Mouse (Mus musculus): ENCODE results near the gene Atl1. TPM values are rescaled to one million over a fixed set of nuclear protein-coding genes. Genes with fewer than 3 reads are reported as not detected.
A peak's percentile ranks its signal among the peaks of the same experiment; 100 is the strongest.

The Atl1 gene
- polyA plus RNA-seq, 1 experiment from 2014 or later, result 129 TPM

GRCm38 (mm10) chr12:69888345-69888744 lies 4.1 kb upstream of the Atl1 start:
- Histone ChIP-seq H3K9ac (replicated peaks) (no peak overlapping the region), H3K27me3 (no peaks in the 10 kb centered on the region), H3K27ac (no peak overlapping the region), H3K36me3 (peaks cover 2% of the 10 kb centered on the region; the same call in 1 of the 2 replicates), H3K9me3 (no peaks in the 10 kb centered on the region), H3K4me2 (replicated peaks) (no peak overlapping the region), H3K4me1 (replicated peaks) (peaks cover 37% of the 10 kb centered on the region), H3K4me3 (replicated peaks) (no peak overlapping the region)
- WGBS, result 81% methylated on average over 1 of the region's 1 CpGs
- no peak for ATAC-seq

GRCm38 (mm10) chr12:69890051-69890450 lies 2.4 kb upstream of the Atl1 start:
- no peaks in the 10 kb centered on the region for H3K9me3 ChIP-seq
- no peak overlapping the region; the same call in 1 of the 2 replicates for H3K27ac ChIP-seq
- peak overlapping the region; percentile 75 for H3K4me2 ChIP-seq (replicated peaks)
- peaks cover 40% of the 10 kb centered on the region for H3K4me1 ChIP-seq (replicated peaks)
- ATAC-seq, result no peak
- H3K9ac ChIP-seq (replicated peaks), result peak overlapping the region; percentile 25; the same call in 1 of the 2 replicates
- H3K27me3 ChIP-seq, result no peaks in the 10 kb centered on the region
- H3K36me3 ChIP-seq, result peaks cover 2% of the 10 kb centered on the region; the same call in 1 of the 2 replicates
- 26% methylated on average over 6 of the region's 6 CpGs for WGBS
- H3K4me3 ChIP-seq (replicated peaks), result peak overlapping the region; percentile 92

GRCm38 (mm10) chr12:69890476-69890875 lies 1.9 kb upstream of the Atl1 start:
- 21% methylated on average over 5 of the region's 5 CpGs for WGBS
- H3K9ac ChIP-seq (replicated peaks), result peak overlapping the region; percentile 49; the same call in 1 of the 2 replicates

GRCm38 (mm10) chr12:69891721-69892120 lies 693 bp upstream of the Atl1 start:
- 47% methylated on average over 3 of the region's 3 CpGs for WGBS
- H3K9me3 ChIP-seq, result no peaks in the 10 kb centered on the region
- H3K27me3 ChIP-seq, result no peaks in the 10 kb centered on the region
- no peak for ATAC-seq
- H3K9ac ChIP-seq (replicated peaks), result peak overlapping the region; percentile 96
- H3K4me3 ChIP-seq (replicated peaks), result peak overlapping the region; percentile 92
- H3K27ac ChIP-seq, result 0 out of 2 replicates have a peak overlapping the region, but pooled peaks have one; percentile 96
- peak overlapping the region; percentile 75 for H3K4me2 ChIP-seq (replicated peaks)
- H3K4me1 ChIP-seq (replicated peaks), result peaks cover 40% of the 10 kb centered on the region
- H3K36me3 ChIP-seq, result no peaks in the 10 kb centered on the region

More at GRCm38 (mm10) chr12:69890476-69890875, 1.9 kb upstream of the Atl1 start:
- Histone ChIP-seq H3K4me3 (replicated peaks) (peak overlapping the region; percentile 92), H3K27ac (no peak overlapping the region), H3K4me2 (replicated peaks) (peak overlapping the region; percentile 75), H3K36me3 (peaks cover 2% of the 10 kb centered on the region; the same call in 1 of the 2 replicates), H3K27me3 (no peaks in the 10 kb centered on the region), H3K9me3 (no peaks in the 10 kb centered on the region), H3K4me1 (replicated peaks) (peaks cover 40% of the 10 kb centered on the region)
- ATAC-seq, result no peak

GRCm38 (mm10) chr12:69893927-69894326 lies 1.5 kb downstream of the Atl1 start:
- ATAC-seq, result no peak
- H3K4me2 ChIP-seq (replicated peaks), result no peak overlapping the region

GRCm38 (mm10) chr12:69895046-69895445 lies 2.6 kb downstream of the Atl1 start:
- peaks cover 23% of the 10 kb centered on the region for H3K4me1 ChIP-seq (replicated peaks)
- H3K4me2 ChIP-seq (replicated peaks), result no peak overlapping the region
- no peaks in the 10 kb centered on the region for H3K27me3 ChIP-seq
- no peak for ATAC-seq
- WGBS, result 60% methylated on average over 2 of the region's 2 CpGs
- no peak overlapping the region for H3K4me3 ChIP-seq (replicated peaks)
- no peaks in the 10 kb centered on the region for H3K36me3 ChIP-seq
- no peak overlapping the region for H3K27ac ChIP-seq
- H3K9me3 ChIP-seq, result no peaks in the 10 kb centered on the region
- H3K9ac ChIP-seq (replicated peaks), result no peak overlapping the region

More at GRCm38 (mm10) chr12:69893927-69894326, 1.5 kb downstream of the Atl1 start:
- Histone ChIP-seq H3K9me3 (no peaks in the 10 kb centered on the region), H3K27me3 (no peaks in the 10 kb centered on the region), H3K4me1 (replicated peaks) (peaks cover 31% of the 10 kb centered on the region), H3K36me3 (no peaks in the 10 kb centered on the region), H3K9ac (replicated peaks) (no peak overlapping the region), H3K4me3 (replicated peaks) (no peak overlapping the region), H3K27ac (no peak overlapping the region)
- 66% methylated on average over 6 of the region's 6 CpGs for WGBS

- no peak overlapping the region for H3K27ac ChIP-seq
- ATAC-seq, result no peak
- H3K4me2 ChIP-seq (replicated peaks), result no peak overlapping the region
- no peak overlapping the region for H3K9ac ChIP-seq (replicated peaks)
- no peaks in the 10 kb centered on the region for H3K36me3 ChIP-seq
- H3K27me3 ChIP-seq, result no peaks in the 10 kb centered on the region
- 0 out of 2 replicates have a peak, but pooled peaks cover 4% of the 10 kb centered on the region for H3K4me1 ChIP-seq (replicated peaks)
- 90% methylated on average over 4 of the region's 4 CpGs for WGBS
- H3K4me3 ChIP-seq (replicated peaks), result no peak overlapping the region
- no peaks in the 10 kb centered on the region for H3K9me3 ChIP-seq
These were observed 5.7 kb downstream of the Atl1 start for GRCm38 (mm10) chr12:69898119-69898518.

GRCm38 (mm10) chr12:69904991-69905390 lies 12.6 kb downstream of the Atl1 start:
- no peaks in the 10 kb centered on the region for H3K9me3 ChIP-seq
- peaks cover 20% of the 10 kb centered on the region for H3K4me1 ChIP-seq (replicated peaks)
- ATAC-seq, result no peak
- H3K9ac ChIP-seq (replicated peaks), result no peak overlapping the region
- no peak overlapping the region for H3K27ac ChIP-seq
- no peak overlapping the region for H3K4me3 ChIP-seq (replicated peaks)
- H3K4me2 ChIP-seq (replicated peaks), result no peak overlapping the region
- no peaks in the 10 kb centered on the region for H3K27me3 ChIP-seq
- WGBS, result 81% methylated on average over 2 of the region's 2 CpGs
- no peaks in the 10 kb centered on the region for H3K36me3 ChIP-seq

GRCm38 (mm10) chr12:69907667-69908510 lies 15.5 kb downstream of the Atl1 start:
- Histone ChIP-seq H3K27ac (peak overlapping the region; percentile 98), H3K9me3 (no peaks in the 10 kb centered on the region), H3K27me3 (no peaks in the 10 kb centered on the region), H3K4me2 (replicated peaks) (peak overlapping the region; percentile 64), H3K4me3 (replicated peaks) (peak overlapping the region; percentile 74), H3K4me1 (replicated peaks) (peaks cover 25% of the 10 kb centered on the region), H3K9ac (replicated peaks) (peak overlapping the region; percentile 89), H3K36me3 (no peaks in the 10 kb centered on the region)
- ATAC-seq, result peak; percentile 93
- WGBS, result under 1% methylated on average over 30 of the region's 30 CpGs

- 15% methylated on average over 19 of the region's 19 CpGs for WGBS
- Histone ChIP-seq H3K4me3 (replicated peaks) (peak overlapping the region; percentile 74), H3K4me1 (replicated peaks) (peaks cover 25% of the 10 kb centered on the region), H3K36me3 (no peaks in the 10 kb centered on the region), H3K4me2 (replicated peaks) (peak overlapping the region; percentile 64), H3K27ac (peak overlapping the region; percentile 98), H3K9me3 (no peaks in the 10 kb centered on the region), H3K27me3 (no peaks in the 10 kb centered on the region), H3K9ac (replicated peaks) (peak overlapping the region; percentile 89)
- ATAC-seq, result peak; percentile 89
These were observed 16.1 kb downstream of the Atl1 start for GRCm38 (mm10) chr12:69908511-69908900.

GRCm38 (mm10) chr12:69911906-69912305 lies 19.5 kb downstream of the Atl1 start:
- no peak overlapping the region for H3K27ac ChIP-seq
- 91% methylated on average over 7 of the region's 7 CpGs for WGBS

GRCm38 (mm10) chr12:69912737-69913136 lies 20.3 kb downstream of the Atl1 start:
- H3K27ac ChIP-seq, result no peak overlapping the region
- H3K9me3 ChIP-seq, result no peaks in the 10 kb centered on the region
- H3K4me3 ChIP-seq (replicated peaks), result no peak overlapping the region
- no peaks in the 10 kb centered on the region for H3K36me3 ChIP-seq
- 91% methylated on average over 7 of the region's 7 CpGs for WGBS
- no peak overlapping the region for H3K9ac ChIP-seq (replicated peaks)
- H3K27me3 ChIP-seq, result no peaks in the 10 kb centered on the region
- ATAC-seq, result no peak
- H3K4me2 ChIP-seq (replicated peaks), result no peak overlapping the region
- peaks cover 17% of the 10 kb centered on the region for H3K4me1 ChIP-seq (replicated peaks)

More at GRCm38 (mm10) chr12:69911906-69912305, 19.5 kb downstream of the Atl1 start:
- Histone ChIP-seq H3K4me1 (replicated peaks) (peaks cover 23% of the 10 kb centered on the region), H3K27me3 (no peaks in the 10 kb centered on the region), H3K36me3 (no peaks in the 10 kb centered on the region), H3K4me3 (replicated peaks) (no peak overlapping the region), H3K9ac (replicated peaks) (no peak overlapping the region), H3K9me3 (no peaks in the 10 kb centered on the region), H3K4me2 (replicated peaks) (no peak overlapping the region)
- ATAC-seq, result no peak
